Mouse (Mus musculus): Measurements from ENCODE around the gene Tmem116. TPM values are rescaled to one million over a fixed set of nuclear protein-coding genes. Genes with fewer than 3 reads are reported as not detected.
"Not testable (repeated sequence)": the region's sequence is repeated elsewhere in the genome, so short reads cannot be mapped to it uniquely, and the experiment has no call there.

Tmem116 gene
- polyA plus RNA-seq, 1 experiment from 2014 or later = 4.2 TPM

DNA sequence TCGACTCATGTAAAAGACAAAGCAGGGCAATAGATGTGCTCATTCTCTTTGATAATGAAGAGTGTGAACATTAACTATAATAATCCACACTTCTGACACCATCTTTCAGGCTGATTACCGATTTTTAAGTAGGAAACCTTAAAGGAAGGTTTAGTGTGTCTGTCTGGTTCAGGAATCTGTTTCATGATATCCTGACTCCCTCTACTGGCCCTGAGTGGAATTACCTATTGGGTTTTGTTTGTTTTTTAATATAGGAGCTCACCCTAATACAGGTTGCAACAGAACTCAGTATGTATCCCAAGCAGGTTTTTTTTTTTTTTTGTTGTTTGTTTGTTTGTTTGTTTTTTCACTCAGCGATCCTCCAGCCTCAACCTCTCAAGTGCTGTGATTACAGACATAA lies 26.0 kb downstream of the Tmem116 start:
- Histone ChIP-seq H3K27me3 (replicated peaks; ENCODE audit: control insufficient read depth, insufficient read depth, low read length) (no peaks in the 10 kb centered on the region), H3K4me1 (ENCODE audit: control insufficient read depth, insufficient read depth, low read length) (no peaks in the 10 kb centered on the region), H3K36me3 (ENCODE audit: control insufficient read depth, insufficient read depth, low read length) (no peaks in the 10 kb centered on the region), H3K4me3 (ENCODE audit: low read length) (no peak overlapping the region), H3K27ac (ENCODE audit: low read length) (no peak overlapping the region), H3K9me3 (ENCODE audit: control insufficient read depth, low read length) (no peaks in the 10 kb centered on the region), H3K9ac (ENCODE audit: low read depth, low read length) (no peak overlapping the region), H3K4me2 (ENCODE audit: low read depth, low read length) (no peak overlapping the region)
- 26% methylated on average over 3 of the region's 3 CpGs for WGBS
- ATAC-seq = no peak

GRCm38 (mm10) chr5:121484801-121485200 lies 33.1 kb downstream of the Tmem116 start:
- Histone ChIP-seq H3K27ac (ENCODE audit: low read length) (no peak overlapping the region), H3K4me2 (ENCODE audit: low read depth, low read length) (no peak overlapping the region), H3K9ac (ENCODE audit: low read depth, low read length) (no peak overlapping the region), H3K4me3 (ENCODE audit: low read length) (no peak overlapping the region), H3K9me3 (ENCODE audit: control insufficient read depth, low read length) (no peaks in the 10 kb centered on the region), H3K27me3 (replicated peaks; ENCODE audit: control insufficient read depth, insufficient read depth, low read length) (no peaks in the 10 kb centered on the region), H3K36me3 (ENCODE audit: control insufficient read depth, insufficient read depth, low read length) (no peaks in the 10 kb centered on the region), H3K4me1 (ENCODE audit: control insufficient read depth, insufficient read depth, low read length) (no peaks in the 10 kb centered on the region)
- WGBS = 56% methylated on average over 5 of the region's 5 CpGs
- ATAC-seq = no peak

DNA sequence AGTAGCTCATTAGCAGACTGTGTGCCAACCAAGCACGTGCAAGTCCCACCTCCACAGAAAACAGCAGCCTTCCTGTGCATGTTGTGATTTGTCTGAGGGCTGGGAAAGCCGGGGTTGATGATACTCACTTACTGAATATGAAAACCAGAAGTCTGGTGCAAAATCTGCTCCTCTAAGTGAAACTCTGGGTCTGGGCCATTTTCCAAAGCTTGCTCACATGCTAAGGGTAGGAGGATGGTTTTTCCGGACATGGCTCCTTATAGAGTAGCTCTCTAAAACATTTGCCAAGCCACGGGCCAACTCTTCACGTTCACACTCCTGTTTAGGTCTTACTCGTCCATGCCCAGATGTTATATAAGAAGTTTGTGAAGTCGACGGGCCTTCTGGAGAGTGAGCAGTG lies 41.6 kb downstream of the Tmem116 start:
- WGBS = 79% methylated on average over 8 of the region's 8 CpGs
- H3K4me2 ChIP-seq (ENCODE audit: low read depth, low read length) = no peak overlapping the region

DNA sequence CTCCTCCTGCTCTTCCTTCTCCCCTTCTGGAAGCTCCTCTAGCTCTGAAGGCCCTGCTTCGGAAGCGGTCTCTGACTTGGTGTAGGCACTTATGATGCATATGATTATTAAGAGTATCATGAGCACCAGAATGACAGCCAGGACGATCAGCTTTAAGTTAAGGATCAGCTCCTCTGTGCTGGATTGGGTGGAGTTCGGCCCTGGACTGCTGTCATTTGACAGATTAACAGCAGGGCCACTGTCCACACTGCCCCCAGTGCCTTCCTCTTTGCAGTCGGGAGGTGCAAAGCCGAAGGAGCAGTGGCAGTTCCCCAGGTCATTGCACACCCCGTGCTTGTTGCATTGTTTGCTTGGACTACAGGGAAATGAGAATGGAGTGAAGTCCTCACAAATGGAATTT lies 49.0 kb downstream of the Tmem116 start:
- H3K36me3 ChIP-seq (ENCODE audit: control insufficient read depth, insufficient read depth, low read length) = no peaks in the 10 kb centered on the region
- 52% methylated on average over 7 of the region's 7 CpGs for WGBS
- H3K4me3 ChIP-seq (ENCODE audit: low read length) = no peak overlapping the region
- H3K27me3 ChIP-seq (replicated peaks; ENCODE audit: control insufficient read depth, insufficient read depth, low read length) = no peaks in the 10 kb centered on the region
- ATAC-seq = no peak
- H3K4me2 ChIP-seq (ENCODE audit: low read depth, low read length) = no peak overlapping the region
- no peaks in the 10 kb centered on the region for H3K9me3 ChIP-seq (ENCODE audit: control insufficient read depth, low read length)
- no peak overlapping the region for H3K9ac ChIP-seq (ENCODE audit: low read depth, low read length)
- no peaks in the 10 kb centered on the region for H3K4me1 ChIP-seq (ENCODE audit: control insufficient read depth, insufficient read depth, low read length)
- no peak overlapping the region for H3K27ac ChIP-seq (ENCODE audit: low read length)

More for the DNA sequence above, 41.6 kb downstream of the Tmem116 start:
- Histone ChIP-seq H3K9me3 (ENCODE audit: control insufficient read depth, low read length) (no peaks in the 10 kb centered on the region), H3K4me1 (ENCODE audit: control insufficient read depth, insufficient read depth, low read length) (no peaks in the 10 kb centered on the region), H3K9ac (ENCODE audit: low read depth, low read length) (no peak overlapping the region), H3K4me3 (ENCODE audit: low read length) (no peak overlapping the region), H3K36me3 (ENCODE audit: control insufficient read depth, insufficient read depth, low read length) (no peaks in the 10 kb centered on the region), H3K27ac (ENCODE audit: low read length) (no peak overlapping the region), H3K27me3 (replicated peaks; ENCODE audit: control insufficient read depth, insufficient read depth, low read length) (no peaks in the 10 kb centered on the region)
- no peak for ATAC-seq

DNA sequence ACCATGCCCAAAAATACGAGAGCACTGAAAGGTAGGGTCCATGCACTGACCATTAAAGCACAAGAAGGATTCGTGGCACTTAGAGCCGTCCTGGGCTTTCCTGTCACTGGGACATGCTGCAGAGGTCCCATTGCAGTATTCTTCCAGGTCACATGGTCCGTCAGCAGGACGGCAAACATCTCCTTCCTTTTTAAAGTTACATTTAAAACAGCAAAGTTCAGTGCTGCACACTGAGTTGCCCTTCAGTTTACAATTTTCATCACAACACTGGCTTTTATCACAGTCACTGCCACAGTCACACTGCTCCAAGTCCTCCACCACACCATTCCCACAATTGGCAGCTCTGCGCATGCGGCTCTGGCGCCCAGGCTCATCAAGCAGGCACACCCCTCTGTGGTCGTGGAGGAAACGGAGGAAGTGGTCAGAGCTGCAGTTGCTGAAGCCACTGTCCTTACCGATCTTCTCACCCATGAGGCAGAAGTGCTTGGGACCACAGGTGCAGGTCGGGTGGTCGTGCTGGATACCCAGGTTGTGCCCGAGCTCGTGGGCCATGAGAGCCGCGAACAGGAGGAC lies 49.8 kb downstream of the Tmem116 start:
- not testable (repeated sequence) for H3K9me3 ChIP-seq (ENCODE audit: control insufficient read depth, low read length); H3K27ac ChIP-seq (ENCODE audit: low read length); H3K4me3 ChIP-seq (ENCODE audit: low read length); H3K27me3 ChIP-seq (replicated peaks; ENCODE audit: control insufficient read depth, insufficient read depth, low read length); H3K4me1 ChIP-seq (ENCODE audit: control insufficient read depth, insufficient read depth, low read length); H3K36me3 ChIP-seq (ENCODE audit: control insufficient read depth, insufficient read depth, low read length); H3K9ac ChIP-seq (ENCODE audit: low read depth, low read length); ATAC-seq; H3K4me2 ChIP-seq (ENCODE audit: low read depth, low read length)
- 73% methylated on average over 10 of the region's 17 CpGs for WGBS

GRCm38 (mm10) chr5:121503231-121503630 lies 51.5 kb downstream of the Tmem116 start, which contains the start of gene Adam1b:
Adam1b (minus strand) TSS chr5:121503435.
- Histone ChIP-seq H3K36me3 (ENCODE audit: control insufficient read depth, insufficient read depth, low read length) (no peaks in the 10 kb centered on the region), H3K27me3 (replicated peaks; ENCODE audit: control insufficient read depth, insufficient read depth, low read length) (no peaks in the 10 kb centered on the region), H3K9ac (ENCODE audit: low read depth, low read length) (no peak within 1 kb of the TSS), H3K4me3 (ENCODE audit: low read length) (no peak within 1 kb of the TSS), H3K27ac (ENCODE audit: low read length) (no peak within 1 kb of the TSS), H3K9me3 (ENCODE audit: control insufficient read depth, low read length) (no peaks in the 10 kb centered on the region), H3K4me2 (ENCODE audit: low read depth, low read length) (no peak within 1 kb of the TSS), H3K4me1 (ENCODE audit: control insufficient read depth, insufficient read depth, low read length) (no peaks in the 10 kb centered on the region)
- ATAC-seq = no peak
- 68% methylated on average over 3 of the region's 3 CpGs for WGBS

GRCm38 (mm10) chr5:121506846-121507245 lies 55.2 kb downstream of the Tmem116 start:
- H3K9ac ChIP-seq (ENCODE audit: low read depth, low read length) = no peak overlapping the region
- no peak overlapping the region for H3K4me2 ChIP-seq (ENCODE audit: low read depth, low read length)
- H3K27ac ChIP-seq (ENCODE audit: low read length) = no peak overlapping the region
- ATAC-seq = no peak
- H3K4me3 ChIP-seq (ENCODE audit: low read length) = no peak overlapping the region
- no peaks in the 10 kb centered on the region for H3K36me3 ChIP-seq (ENCODE audit: control insufficient read depth, insufficient read depth, low read length)
- H3K4me1 ChIP-seq (ENCODE audit: control insufficient read depth, insufficient read depth, low read length) = no peaks in the 10 kb centered on the region
- no peaks in the 10 kb centered on the region for H3K9me3 ChIP-seq (ENCODE audit: control insufficient read depth, low read length)
- 70% methylated on average over 1 of the region's 1 CpGs for WGBS
- no peaks in the 10 kb centered on the region for H3K27me3 ChIP-seq (replicated peaks; ENCODE audit: control insufficient read depth, insufficient read depth, low read length)

DNA sequence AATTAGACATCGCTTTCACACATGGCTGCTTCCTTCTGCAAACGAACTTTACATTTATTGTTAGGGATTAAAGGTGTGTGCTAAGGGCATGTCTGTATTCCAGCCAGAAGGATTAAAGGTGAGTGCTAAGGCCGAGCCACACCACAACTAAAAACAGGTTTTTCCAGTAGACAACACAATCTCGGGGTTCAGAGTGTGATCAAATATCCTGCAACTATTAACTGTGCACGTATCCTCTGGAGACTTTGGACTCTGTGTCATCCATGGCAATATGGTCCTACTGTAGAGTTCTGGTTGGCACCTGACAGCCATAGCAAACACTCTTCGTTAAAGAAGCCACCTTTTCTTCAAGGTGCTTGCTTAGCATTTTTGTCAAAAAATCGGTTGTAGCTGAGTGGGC lies 58.3 kb downstream of the Tmem116 start:
- Histone ChIP-seq H3K27me3 (replicated peaks; ENCODE audit: control insufficient read depth, insufficient read depth, low read length) (no peaks in the 10 kb centered on the region), H3K9ac (ENCODE audit: low read depth, low read length) (no peak overlapping the region), H3K4me2 (ENCODE audit: low read depth, low read length) (no peak overlapping the region), H3K27ac (ENCODE audit: low read length) (0 out of 2 replicates have a peak overlapping the region, but pooled peaks have one; percentile 28), H3K9me3 (ENCODE audit: control insufficient read depth, low read length) (no peaks in the 10 kb centered on the region), H3K36me3 (ENCODE audit: control insufficient read depth, insufficient read depth, low read length) (no peaks in the 10 kb centered on the region), H3K4me1 (ENCODE audit: control insufficient read depth, insufficient read depth, low read length) (no peaks in the 10 kb centered on the region), H3K4me3 (ENCODE audit: low read length) (no peak overlapping the region)
- ATAC-seq = peak; percentile 92
- WGBS = 69% methylated on average over 7 of the region's 7 CpGs

DNA sequence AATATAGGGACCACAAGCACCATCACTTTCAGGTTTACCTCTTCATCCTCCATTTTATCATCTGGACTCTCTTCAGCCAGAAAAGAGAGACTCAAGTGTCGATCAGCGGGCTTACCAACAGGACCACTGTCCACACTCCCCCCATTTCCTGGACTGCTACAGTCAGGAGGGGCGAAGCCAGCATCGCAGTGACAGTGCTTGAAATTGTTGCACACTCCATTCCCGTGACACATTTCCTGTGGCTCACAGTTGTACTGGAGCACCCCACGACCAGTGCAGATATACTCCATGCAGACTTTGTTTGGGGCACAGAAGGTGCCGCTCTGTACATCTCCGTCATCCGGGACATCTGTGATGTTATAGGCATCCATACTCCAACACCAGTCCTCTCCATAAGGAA lies 67.3 kb downstream of the Tmem116 start:
- H3K9me3 ChIP-seq (ENCODE audit: control insufficient read depth, low read length) = no peaks in the 10 kb centered on the region
- ATAC-seq = no peak
- no peak overlapping the region for H3K4me3 ChIP-seq (ENCODE audit: low read length)
- H3K4me1 ChIP-seq (ENCODE audit: control insufficient read depth, insufficient read depth, low read length) = no peaks in the 10 kb centered on the region
- H3K9ac ChIP-seq (ENCODE audit: low read depth, low read length) = no peak overlapping the region
- no peak overlapping the region for H3K4me2 ChIP-seq (ENCODE audit: low read depth, low read length)
- H3K36me3 ChIP-seq (ENCODE audit: control insufficient read depth, insufficient read depth, low read length) = no peaks in the 10 kb centered on the region
- 92% methylated on average over 9 of the region's 9 CpGs for WGBS
- H3K27me3 ChIP-seq (replicated peaks; ENCODE audit: control insufficient read depth, insufficient read depth, low read length) = no peaks in the 10 kb centered on the region
- no peak overlapping the region for H3K27ac ChIP-seq (ENCODE audit: low read length)

DNA sequence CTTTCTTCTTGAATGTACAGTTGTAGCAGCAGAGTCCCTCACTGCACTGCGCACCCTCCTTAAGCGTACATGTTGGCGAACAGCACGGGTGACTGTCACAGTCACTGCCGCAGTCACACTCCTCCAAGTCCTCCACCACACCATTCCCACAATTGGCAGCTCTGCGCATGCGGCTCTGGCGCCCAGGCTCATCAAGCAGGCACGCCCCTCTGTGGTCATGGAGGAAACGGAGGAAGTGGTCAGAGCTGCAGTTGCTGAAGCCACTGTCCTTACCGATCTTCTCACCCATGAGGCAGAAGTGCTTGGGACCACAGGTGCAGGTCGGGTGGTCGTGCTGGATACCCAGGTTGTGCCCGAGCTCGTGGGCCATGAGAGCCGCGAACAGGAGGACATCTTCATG lies 68.1 kb downstream of the Tmem116 start:
- not testable (repeated sequence) for H3K4me3 ChIP-seq (ENCODE audit: low read length); H3K36me3 ChIP-seq (ENCODE audit: control insufficient read depth, insufficient read depth, low read length); H3K9me3 ChIP-seq (ENCODE audit: control insufficient read depth, low read length); H3K4me1 ChIP-seq (ENCODE audit: control insufficient read depth, insufficient read depth, low read length); ATAC-seq; H3K27me3 ChIP-seq (replicated peaks; ENCODE audit: control insufficient read depth, insufficient read depth, low read length); H3K4me2 ChIP-seq (ENCODE audit: low read depth, low read length); H3K9ac ChIP-seq (ENCODE audit: low read depth, low read length); H3K27ac ChIP-seq (ENCODE audit: low read length)
- WGBS = 94% methylated on average over 10 of the region's 17 CpGs

Data from intestine, embryonic 16.5 days (tissue).